Mouse (Mus musculus) myocyte (in vitro differentiated cells): ENCODE data around the gene Rsph9.

ENCODE experiments used
- E2F4 ChIP-seq: IDR thresholded peaks from one replicate; pipeline ENCODE4 v1.6.1; 2011; ENCODE audit warnings: mild to moderate bottlenecking, control low read depth, moderate library complexity; ENCODE audit not compliant: insufficient read depth
- POLR2A ChIP-seq: IDR thresholded peaks from one replicate; pipeline ENCODE4 v1.6.1; 2011; ENCODE audit warnings: low read depth, mild to moderate bottlenecking, control low read depth, moderate library complexity; ENCODE audit not compliant: insufficient read length

- TF ChIP-seq E2F4 (no peak), POLR2A (no peak)
Measured at GRCm38 (mm10) chr17:46117623-46118422, 26.2 kb downstream of the Rsph9 start.
